Mouse (Mus musculus) cerebellum, adult 18-20 months (tissue): ENCODE results near the gene Erp27.

Experiments
- DNase-seq, 2 experiments: peaks; one replicate each; pipeline ENCODE4 v3.0.0; 2021

Gene Erp27

DNA sequence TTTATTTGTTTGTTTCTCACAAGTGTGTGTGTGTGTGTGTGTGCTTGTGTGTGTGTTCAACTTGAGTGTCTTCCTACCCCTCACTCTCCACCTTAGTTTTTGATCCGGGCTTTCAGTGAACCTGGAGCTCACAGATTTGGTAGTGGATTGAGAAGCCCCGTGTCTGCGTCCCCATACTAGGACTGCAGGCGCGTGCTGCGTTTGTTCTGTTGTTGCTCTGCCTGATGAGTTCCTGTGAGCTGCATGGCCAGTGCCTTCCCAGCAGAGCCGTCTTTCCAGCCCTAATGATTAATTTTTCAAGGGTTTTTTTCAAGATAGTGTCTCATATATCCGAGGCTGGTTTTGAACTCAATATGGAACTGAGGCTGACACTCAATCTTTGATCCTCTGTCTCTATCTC is 63.6 kb downstream of the Erp27 start:
- no peak for DNase-seq

DNA sequence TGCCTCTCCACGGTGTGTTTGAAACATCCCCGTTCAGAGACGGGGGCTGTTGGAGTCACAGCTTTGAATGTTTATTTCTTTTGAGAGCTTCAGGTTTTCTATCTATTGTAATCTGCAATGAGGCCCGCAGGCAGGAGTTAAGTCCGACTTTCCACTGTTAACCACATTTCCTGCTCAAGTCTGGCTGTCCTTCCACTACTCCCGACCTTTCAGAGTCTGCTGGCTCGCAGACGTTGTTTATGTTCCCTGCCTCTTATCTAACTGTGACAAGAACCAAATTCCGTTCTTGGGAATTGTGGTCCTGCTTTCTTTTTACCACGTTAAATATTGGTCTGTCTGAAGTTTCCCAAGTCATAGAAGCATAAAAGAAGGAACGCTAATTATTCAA is 64.1 kb downstream of the Erp27 start:
- DNase-seq, result no peak
